Mouse (Mus musculus): ENCODE measurements at regions not wholly inside any gene's neighbourhood (a gene's known extent, or its start where the extent isn't known, plus 50 kb on each side); places are given as distances from the start of the nearest gene placed in this dataset.
A peak's percentile ranks its signal among the peaks of the same experiment; 100 is the strongest.

- no peaks in the 10 kb centered on the region for H3K36me3 ChIP-seq
- H3K4me3 ChIP-seq = no peak overlapping the region
- WGBS = 63% methylated on average over 2 of the region's 2 CpGs
These were observed 482.7 kb downstream of the Rps24 start for GRCm38 (mm10) chr14:24969584-24969983.

GRCm38 (mm10) chr14:24972357-24972756 is 485.4 kb downstream of the Rps24 start:
- no peaks in the 10 kb centered on the region for H3K27me3 ChIP-seq
- WGBS = 74% methylated on average over 7 of the region's 7 CpGs
- no peak overlapping the region for H3K4me3 ChIP-seq
- no peaks in the 10 kb centered on the region for H3K9me3 ChIP-seq
- no peak overlapping the region for H3K27ac ChIP-seq (replicated peaks)
- no peak overlapping the region for H3K4me2 ChIP-seq
- no peaks in the 10 kb centered on the region for H3K36me3 ChIP-seq
- H3K4me1 ChIP-seq (replicated peaks) = peaks cover 25% of the 10 kb centered on the region
- ATAC-seq (ENCODE audit: low read depth) = peak; percentile 65; the same call in 1 of the 2 replicates
- no peak overlapping the region for H3K9ac ChIP-seq

More at GRCm38 (mm10) chr14:24969584-24969983, 482.7 kb downstream of the Rps24 start:
- Histone ChIP-seq H3K27ac (replicated peaks) (no peak overlapping the region), H3K4me1 (replicated peaks) (peaks cover 25% of the 10 kb centered on the region), H3K9ac (no peak overlapping the region), H3K27me3 (no peaks in the 10 kb centered on the region), H3K4me2 (no peak overlapping the region), H3K9me3 (no peaks in the 10 kb centered on the region)
- ATAC-seq (ENCODE audit: low read depth) = no peak

DNA sequence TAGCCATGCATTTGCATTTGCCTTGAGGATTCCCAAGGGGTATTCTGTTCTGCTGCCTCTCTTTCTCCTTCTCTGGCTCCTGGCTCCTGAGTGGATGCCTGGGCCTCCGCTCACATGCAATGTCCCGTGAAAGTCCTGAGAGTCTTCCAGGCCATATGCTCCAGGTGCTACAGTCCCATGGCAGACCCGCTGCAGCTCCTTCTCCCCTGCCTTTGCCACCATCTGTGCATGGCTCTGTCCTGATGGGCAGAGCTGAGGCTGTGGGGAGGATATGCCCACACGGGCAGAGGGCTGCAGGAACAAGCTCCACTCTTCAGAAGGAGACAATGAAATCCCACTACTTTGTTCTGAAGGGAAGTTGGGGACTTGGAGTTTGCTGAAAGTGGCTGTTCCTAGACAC is 485.9 kb upstream of the Zmiz1 start:
- Histone ChIP-seq H3K9me3 (no peaks in the 10 kb centered on the region), H3K36me3 (no peaks in the 10 kb centered on the region), H3K27ac (replicated peaks) (no peak overlapping the region), H3K4me1 (replicated peaks) (peaks cover 25% of the 10 kb centered on the region), H3K9ac (no peak overlapping the region; the same call in 1 of the 2 replicates), H3K4me3 (no peak overlapping the region), H3K27me3 (no peaks in the 10 kb centered on the region), H3K4me2 (no peak overlapping the region)
- 68% methylated on average over 4 of the region's 4 CpGs for WGBS
- no peak for ATAC-seq (ENCODE audit: low read depth)

DNA sequence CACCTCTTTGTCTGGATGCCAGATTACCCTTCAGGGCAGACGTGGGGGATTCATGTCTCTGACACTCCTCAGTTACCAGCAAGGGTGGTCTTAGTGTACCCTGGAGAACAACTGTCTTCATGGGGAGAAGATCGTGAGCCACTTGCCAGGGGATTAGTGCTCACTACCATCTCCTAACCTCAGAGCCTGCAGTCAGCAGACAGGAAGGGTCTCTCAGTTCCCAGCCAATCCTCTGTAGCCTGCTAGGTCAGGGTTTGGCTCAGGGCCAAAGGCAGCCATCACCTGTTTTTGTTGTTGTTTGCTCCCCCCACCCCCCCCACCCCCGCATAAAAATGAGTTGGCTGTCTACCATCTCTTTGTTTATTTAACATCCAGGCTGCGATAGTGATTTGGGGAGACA is 485.4 kb upstream of the Zmiz1 start:
- Histone ChIP-seq H3K27me3 (no peaks in the 10 kb centered on the region), H3K4me1 (replicated peaks) (peaks cover 25% of the 10 kb centered on the region), H3K9ac (no peak overlapping the region), H3K4me2 (no peak overlapping the region), H3K4me3 (no peak overlapping the region), H3K36me3 (no peaks in the 10 kb centered on the region), H3K27ac (replicated peaks) (peak overlapping the region; percentile 52; the same call in 1 of the 2 replicates), H3K9me3 (no peaks in the 10 kb centered on the region)
- ATAC-seq (ENCODE audit: low read depth) = no peak
- 55% methylated on average over 4 of the region's 4 CpGs for WGBS

DNA sequence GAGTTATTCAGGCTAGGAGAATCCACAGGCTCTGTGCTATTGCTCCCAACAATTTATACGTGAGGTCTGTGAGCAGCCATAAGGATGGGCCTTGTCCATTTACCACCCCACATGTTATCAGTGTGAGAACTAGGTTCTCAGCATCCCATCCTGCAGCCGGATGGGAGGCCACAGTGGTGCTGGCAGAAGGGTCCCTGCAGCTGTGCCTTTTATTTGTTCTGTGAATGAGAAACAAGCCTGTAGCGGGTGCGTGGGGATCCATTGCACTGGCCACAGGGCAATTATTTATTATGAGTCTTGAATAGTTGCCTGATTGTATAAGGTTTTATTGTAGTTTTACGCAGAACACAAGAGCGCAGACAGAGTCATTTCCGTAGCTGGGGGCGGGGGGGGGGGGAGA is 476.5 kb upstream of the Zmiz1 start:
- 0 out of 2 replicates have a peak, but pooled peaks cover 5% of the 10 kb centered on the region for H3K4me1 ChIP-seq (replicated peaks)
- no peaks in the 10 kb centered on the region for H3K9me3 ChIP-seq
- no peak overlapping the region for H3K4me3 ChIP-seq
- no peaks in the 10 kb centered on the region for H3K27me3 ChIP-seq
- H3K9ac ChIP-seq = 0 out of 2 replicates have a peak overlapping the region, but pooled peaks have one; percentile 22
- H3K27ac ChIP-seq (replicated peaks) = no peak overlapping the region
- WGBS = 15% methylated on average over 8 of the region's 8 CpGs
- ATAC-seq (ENCODE audit: low read depth) = no peak
- no peaks in the 10 kb centered on the region for H3K36me3 ChIP-seq
- H3K4me2 ChIP-seq = no peak overlapping the region

GRCm38 (mm10) chr14:24983279-24983678 is 475.7 kb upstream of the Zmiz1 start:
- peak overlapping the region; percentile 18; the same call in 1 of the 2 replicates for H3K27ac ChIP-seq (replicated peaks)
- H3K9me3 ChIP-seq = no peaks in the 10 kb centered on the region
- H3K27me3 ChIP-seq = no peaks in the 10 kb centered on the region
- no peaks in the 10 kb centered on the region for H3K36me3 ChIP-seq
- no peak overlapping the region for H3K9ac ChIP-seq
- no peak overlapping the region for H3K4me2 ChIP-seq
- ATAC-seq (ENCODE audit: low read depth) = no peak
- no peak overlapping the region for H3K4me3 ChIP-seq
- 0 out of 2 replicates have a peak, but pooled peaks cover 5% of the 10 kb centered on the region for H3K4me1 ChIP-seq (replicated peaks)

DNA sequence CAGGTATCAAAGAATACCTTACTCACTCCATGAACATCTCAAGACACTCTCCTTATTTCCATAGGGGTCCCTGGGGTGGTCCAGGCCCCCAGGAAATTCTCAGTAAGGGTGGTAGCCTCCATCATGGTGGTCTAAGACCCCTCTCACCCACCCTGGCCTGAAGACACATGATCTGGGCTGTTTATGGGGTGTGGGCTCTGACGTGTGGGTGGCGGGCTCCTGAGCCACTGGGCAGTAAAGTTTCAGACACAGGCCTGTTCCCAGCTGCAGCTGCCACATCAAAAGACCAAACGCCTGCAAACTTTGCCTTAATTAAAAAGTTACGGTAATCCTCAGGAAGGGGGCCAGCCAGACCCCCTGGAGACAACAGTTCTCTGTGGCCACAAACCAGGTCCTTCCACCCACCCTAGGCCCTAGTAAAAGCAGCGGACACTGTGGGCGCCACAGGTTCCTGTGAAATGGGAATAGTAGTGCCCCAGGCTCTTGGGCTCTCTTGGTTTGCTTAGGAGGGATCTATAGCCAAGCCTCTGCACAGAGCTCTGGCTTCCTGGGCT is 473.1 kb upstream of the Zmiz1 start:
- no peak overlapping the region for H3K9ac ChIP-seq
- no peak overlapping the region for H3K27ac ChIP-seq (replicated peaks)
- H3K4me3 ChIP-seq = no peak overlapping the region
- H3K4me2 ChIP-seq = no peak overlapping the region
- no peaks in the 10 kb centered on the region for H3K36me3 ChIP-seq
- H3K4me1 ChIP-seq (replicated peaks) = 0 out of 2 replicates have a peak, but pooled peaks cover 13% of the 10 kb centered on the region
- H3K27me3 ChIP-seq = no peaks in the 10 kb centered on the region
- 60% methylated on average over 6 of the region's 6 CpGs for WGBS
- no peak for ATAC-seq (ENCODE audit: low read depth)
- no peaks in the 10 kb centered on the region for H3K9me3 ChIP-seq

DNA sequence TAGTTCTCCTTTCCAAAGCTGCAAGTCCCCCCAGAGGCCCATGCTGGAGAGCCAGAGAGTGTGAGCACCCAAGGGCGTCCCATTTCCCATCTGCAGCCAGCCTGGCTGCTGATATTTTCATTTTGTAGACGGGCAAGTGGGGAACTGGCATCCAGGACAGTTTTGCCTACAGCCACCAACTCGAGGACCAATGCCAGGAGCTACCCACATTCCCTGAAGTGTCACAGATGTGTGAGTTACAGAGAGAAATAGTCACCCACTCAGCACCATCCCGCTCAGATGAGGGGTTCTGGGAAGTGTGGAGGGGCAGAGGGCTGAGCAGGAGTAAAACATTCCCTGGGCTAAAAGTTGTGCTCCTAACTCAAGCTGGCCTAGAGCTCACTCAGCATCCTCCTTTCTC is 472.6 kb upstream of the Zmiz1 start:
- no peaks in the 10 kb centered on the region for H3K27me3 ChIP-seq
- no peak overlapping the region for H3K27ac ChIP-seq (replicated peaks)
- H3K9ac ChIP-seq = no peak overlapping the region
- H3K4me1 ChIP-seq (replicated peaks) = 0 out of 2 replicates have a peak, but pooled peaks cover 13% of the 10 kb centered on the region
- H3K9me3 ChIP-seq = no peaks in the 10 kb centered on the region
- H3K4me3 ChIP-seq = no peak overlapping the region
- H3K36me3 ChIP-seq = no peaks in the 10 kb centered on the region
- 78% methylated on average over 4 of the region's 4 CpGs for WGBS
- ATAC-seq (ENCODE audit: low read depth) = no peak
- no peak overlapping the region for H3K4me2 ChIP-seq

- H3K9ac ChIP-seq = 0 out of 2 replicates have a peak overlapping the region, but pooled peaks have one; percentile 22
- H3K9me3 ChIP-seq = peaks cover 4% of the 10 kb centered on the region; the same call in 1 of the 2 replicates
- H3K27me3 ChIP-seq = no peaks in the 10 kb centered on the region
- H3K27ac ChIP-seq (replicated peaks) = peak overlapping the region; percentile 75
- H3K36me3 ChIP-seq = no peaks in the 10 kb centered on the region
- ATAC-seq (ENCODE audit: low read depth) = peak; percentile 44; the same call in 1 of the 2 replicates
- no peak overlapping the region for H3K4me2 ChIP-seq
- no peak overlapping the region for H3K4me3 ChIP-seq
- WGBS = 41% methylated on average over 21 of the region's 21 CpGs
- peaks cover 58% of the 10 kb centered on the region for H3K4me1 ChIP-seq (replicated peaks)
These were observed 465.0 kb upstream of the Zmiz1 start for GRCm38 (mm10) chr14:24993751-24994658.

DNA sequence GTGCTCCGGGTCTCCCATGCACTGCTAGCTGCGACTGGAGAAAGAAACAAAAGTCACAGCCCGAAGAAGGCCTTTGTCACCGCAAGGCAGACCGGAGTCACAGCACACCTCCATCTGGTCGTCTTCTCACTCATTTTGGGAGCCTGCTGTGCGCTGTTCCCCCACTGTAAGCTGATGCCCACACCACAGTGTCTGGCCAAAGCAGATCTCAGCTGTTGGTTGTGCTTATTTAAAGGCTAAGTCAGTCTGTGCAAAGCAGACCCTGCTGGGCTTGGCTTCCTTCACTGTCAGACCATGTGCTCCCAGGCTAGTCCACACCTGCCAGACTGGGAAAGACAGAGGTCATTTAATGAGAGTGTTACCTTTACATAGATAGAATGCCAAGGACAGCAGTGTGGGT is 463.8 kb upstream of the Zmiz1 start:
- Histone ChIP-seq H3K36me3 (no peaks in the 10 kb centered on the region), H3K9me3 (peaks cover 4% of the 10 kb centered on the region; the same call in 1 of the 2 replicates), H3K27me3 (peaks cover 9% of the 10 kb centered on the region; the same call in 1 of the 2 replicates), H3K27ac (replicated peaks) (no peak overlapping the region; the same call in 1 of the 2 replicates), H3K4me1 (replicated peaks) (peaks cover 58% of the 10 kb centered on the region), H3K4me2 (no peak overlapping the region), H3K4me3 (no peak overlapping the region), H3K9ac (no peak overlapping the region)
- ATAC-seq (ENCODE audit: low read depth) = no peak
- 61% methylated on average over 7 of the region's 7 CpGs for WGBS

DNA sequence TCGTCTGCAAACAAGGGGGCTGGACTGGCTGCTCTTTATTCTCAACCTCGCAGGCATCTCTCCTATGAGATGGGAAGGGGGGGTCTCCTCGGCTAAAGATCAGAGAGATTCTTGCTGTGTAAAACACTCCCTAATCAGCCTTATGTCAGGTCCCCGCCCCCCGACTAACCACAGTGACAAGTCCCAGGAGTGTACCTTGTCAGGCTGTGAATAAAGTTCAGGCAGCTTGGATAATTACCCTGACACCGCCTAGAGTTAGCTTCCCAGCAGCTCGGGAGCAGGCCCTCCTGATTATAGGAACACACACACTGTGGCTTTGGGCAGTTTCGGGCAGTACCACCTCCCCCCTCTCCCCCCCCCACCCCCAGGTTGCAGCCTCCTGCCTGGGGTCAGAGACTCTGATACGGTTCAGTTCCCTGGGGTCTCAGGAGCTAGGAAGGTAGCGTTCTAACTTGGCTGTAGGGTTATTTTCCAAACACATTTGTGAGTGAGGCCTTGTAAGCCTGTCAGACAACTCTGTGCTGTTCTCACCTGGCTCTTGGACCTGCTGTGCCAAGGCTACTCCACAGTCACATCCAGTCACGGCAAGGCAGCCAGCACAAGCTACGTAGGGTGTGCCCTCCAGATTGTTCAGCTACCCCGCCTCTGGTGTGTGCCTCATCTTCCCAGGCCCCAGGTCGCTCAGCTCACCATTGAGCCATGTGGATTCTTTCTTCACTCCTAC is 461.0 kb upstream of the Zmiz1 start:
- peak; percentile 26; the same call in 1 of the 2 replicates for ATAC-seq (ENCODE audit: low read depth)
- peaks cover 55% of the 10 kb centered on the region for H3K4me1 ChIP-seq (replicated peaks)
- 27% methylated on average over 14 of the region's 14 CpGs for WGBS

More for the DNA sequence above, 461.0 kb upstream of the Zmiz1 start:
- no peaks in the 10 kb centered on the region for H3K36me3 ChIP-seq
- H3K4me3 ChIP-seq = no peak overlapping the region
- H3K27me3 ChIP-seq = peaks cover 9% of the 10 kb centered on the region; the same call in 1 of the 2 replicates
- H3K9me3 ChIP-seq = no peaks in the 10 kb centered on the region
- H3K4me2 ChIP-seq = no peak overlapping the region
- H3K27ac ChIP-seq (replicated peaks) = peak overlapping the region; percentile 62
- no peak overlapping the region for H3K9ac ChIP-seq

Data from neural tube, embryonic 13.5 days (tissue).